Mouse (Mus musculus) hindbrain, embryonic 11.5 days (tissue): Measurements from ENCODE around the gene Elane. TPM values are rescaled to one million over a fixed set of nuclear protein-coding genes. Genes with fewer than 3 reads are reported as not detected.

Experiments
- ATAC-seq: fragments of 200-750 bp; cut with Nextera tagmentation; 2 replicates; pipeline ENCODE4 v1.8.0; 2017; ENCODE audit warnings: mild to moderate bottlenecking, moderate TSS enrichment, moderate library complexity; ENCODE audit not compliant: low FRiP score
- DNase-seq: peaks from one replicate; pipeline ENCODE4 v3.0.0-alpha.2; 2015; ENCODE audit warnings: low spot score
- H3K27ac ChIP-seq: fragments of 300-500 bp; sonication (generic); 2 replicates; pipeline ENCODE4 v1.5.1; 2014; ENCODE audit warnings: mild to moderate bottlenecking, low read depth, low read length
- H3K27me3 ChIP-seq: fragments of 300-500 bp; sonication (generic); 2 replicates; pipeline ENCODE4 v1.6.1; 2014; ENCODE audit warnings: mild to moderate bottlenecking, low read length, moderate library complexity, mixed read lengths; ENCODE audit not compliant: control insufficient read depth, insufficient read depth
- H3K36me3 ChIP-seq: fragments of 300-500 bp; sonication (generic); 2 replicates; pipeline ENCODE4 v1.6.1; 2014; ENCODE audit warnings: mild to moderate bottlenecking, low read length, moderate library complexity, mixed read lengths; ENCODE audit not compliant: control insufficient read depth, insufficient read depth
- H3K4me1 ChIP-seq: fragments of 300-500 bp; sonication (generic); replicated peaks from 2 replicates; pipeline ENCODE4 v1.6.1; 2014; ENCODE audit warnings: low read length, mixed read lengths; ENCODE audit not compliant: control insufficient read depth, insufficient read depth
- H3K4me2 ChIP-seq: fragments of 300-500 bp; sonication (generic); replicated peaks from 2 replicates; pipeline ENCODE4 v1.6.1; 2014; ENCODE audit warnings: mild to moderate bottlenecking, low read depth, low read length
- H3K4me3 ChIP-seq: fragments of 300-500 bp; sonication (generic); 2 replicates; pipeline ENCODE4 v1.5.1; 2014; ENCODE audit warnings: low read depth, low read length
- H3K9ac ChIP-seq: fragments of 300-500 bp; sonication (generic); 2 replicates; pipeline ENCODE4 v1.6.1; 2014; ENCODE audit warnings: low read depth, low read length
- H3K9me3 ChIP-seq: fragments of 300-500 bp; sonication (generic); 2 replicates; pipeline ENCODE4 v1.6.1; 2016; ENCODE audit warnings: low read length; ENCODE audit not compliant: control insufficient read depth
- WGBS: fragments of 180-500 bp; shearing (Covaris S2); extraction: QIAGEN DNeasy Blood & Tissue Kit; methylation state at CpG from one replicate; pipeline ENCODE4 v1.1.7; 2014; 5-methylcytosine and 5-hydroxymethylcytosine counted together
- polyA plus RNA-seq: library from polyadenylated mRNA; unstranded; fragments of >200 nt; fragmentation: Nextera tagmentation; extraction: Ambion mirVana; gene quantifications from 2 replicates; pipeline ENCODE4 v1.2.1, GENCODE M21; 2014

Elane gene
- polyA plus RNA-seq, 1 experiment from 2014 or later = not detected

DNA sequence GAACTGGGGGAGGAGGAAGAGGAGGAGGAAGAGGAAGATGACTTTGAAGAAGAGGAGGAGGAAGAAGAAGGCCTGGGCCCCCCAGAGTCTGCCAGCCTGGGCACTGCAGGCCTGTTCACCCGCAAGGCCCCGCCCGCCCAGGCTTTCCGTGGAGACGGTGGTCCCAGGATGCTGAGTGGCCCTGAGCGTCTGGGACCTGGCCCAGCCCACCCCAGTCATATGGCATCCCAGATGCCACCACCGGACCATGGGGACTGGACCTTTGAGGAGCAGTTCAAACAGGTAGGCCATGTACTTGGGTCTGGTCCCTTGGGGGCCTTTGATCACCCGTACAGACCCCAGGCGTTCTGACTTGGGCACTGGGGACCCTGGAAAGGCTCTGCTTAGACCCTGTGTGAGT is 45.8 kb downstream of the Elane start:
- Histone ChIP-seq H3K4me2 (no peak overlapping the region), H3K4me1 (peaks cover 21% of the 10 kb centered on the region), H3K27me3 (no peaks in the 10 kb centered on the region), H3K9ac (no peak overlapping the region), H3K36me3 (peaks cover 4% of the 10 kb centered on the region; the same call in 1 of the 2 replicates), H3K4me3 (no peak overlapping the region), H3K9me3 (no peaks in the 10 kb centered on the region), H3K27ac (no peak overlapping the region)
- DNase-seq (no peak), ATAC-seq (no peak)
- WGBS = 79% methylated on average over 9 of the region's 9 CpGs

DNA sequence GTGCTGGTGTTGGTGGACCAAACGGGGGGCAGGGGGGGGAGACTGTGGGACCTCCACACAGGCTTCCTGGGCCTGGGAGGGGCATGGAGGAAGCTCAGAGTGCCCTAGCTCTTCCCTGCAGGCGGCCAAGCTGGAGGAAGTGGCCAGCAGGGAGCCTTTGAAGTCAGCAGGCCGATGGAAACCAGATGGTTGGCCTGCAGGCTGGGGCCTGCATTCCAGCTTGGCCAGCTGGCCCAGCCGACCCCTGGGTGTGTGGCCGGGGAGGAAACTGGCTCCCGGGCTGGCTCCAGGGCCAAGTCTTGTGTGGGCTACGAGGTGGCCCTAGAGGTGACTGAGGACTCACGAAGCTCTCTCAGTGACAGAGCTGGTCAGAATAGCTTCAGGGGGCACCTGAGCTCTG is 46.7 kb downstream of the Elane start:
- H3K4me1 ChIP-seq = peaks cover 21% of the 10 kb centered on the region
- no peaks in the 10 kb centered on the region for H3K27me3 ChIP-seq

GRCm38 (mm10) chr10:79933145-79933679 is 47.2 kb downstream of the Elane start:
- Histone ChIP-seq H3K9ac (no peak overlapping the region), H3K9me3 (no peaks in the 10 kb centered on the region), H3K27ac (no peak overlapping the region), H3K4me2 (no peak overlapping the region; the same call in 1 of the 2 replicates), H3K4me3 (no peak overlapping the region), H3K27me3 (no peaks in the 10 kb centered on the region), H3K36me3 (peaks cover 4% of the 10 kb centered on the region; the same call in 1 of the 2 replicates), H3K4me1 (peaks cover 21% of the 10 kb centered on the region)
- ATAC-seq = no peak
- no peak for DNase-seq
- WGBS = 54% methylated on average over 9 of the region's 9 CpGs

More for the DNA sequence above, 46.7 kb downstream of the Elane start:
- WGBS = 12% methylated on average over 8 of the region's 8 CpGs
- peak; percentile 47 for DNase-seq
- Histone ChIP-seq H3K36me3 (peaks cover 4% of the 10 kb centered on the region; the same call in 1 of the 2 replicates), H3K27ac (no peak overlapping the region), H3K9me3 (no peaks in the 10 kb centered on the region), H3K9ac (no peak overlapping the region), H3K4me2 (no peak overlapping the region), H3K4me3 (0 out of 2 replicates have a peak overlapping the region, but pooled peaks have one; percentile 4)
- ATAC-seq = no peak

DNA sequence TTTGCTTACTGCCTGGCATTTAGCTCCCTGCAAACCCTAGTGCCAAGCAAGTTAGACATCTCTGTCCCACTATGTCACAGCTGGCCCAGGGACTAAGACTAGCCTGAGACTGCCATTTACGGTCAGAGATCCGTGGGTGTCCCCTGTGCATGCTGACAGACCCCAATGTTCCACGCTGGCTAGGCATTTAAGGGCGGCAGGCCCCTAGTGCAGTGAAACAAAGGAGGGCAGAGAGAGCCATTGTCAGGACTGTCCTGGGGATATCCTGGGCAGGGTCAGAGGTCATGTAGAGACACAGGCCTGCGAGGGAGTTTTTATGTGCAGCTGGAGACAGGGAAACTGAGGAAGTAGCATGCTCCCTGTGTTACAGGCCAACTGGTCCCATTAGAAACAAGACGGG is 47.8 kb downstream of the Elane start:
- H3K27me3 ChIP-seq = no peaks in the 10 kb centered on the region
- no peak for ATAC-seq
- no peak overlapping the region for H3K4me3 ChIP-seq
- no peak overlapping the region for H3K27ac ChIP-seq
- no peak overlapping the region for H3K9ac ChIP-seq
- no peak overlapping the region for H3K4me2 ChIP-seq
- H3K9me3 ChIP-seq = no peaks in the 10 kb centered on the region
- peaks cover 4% of the 10 kb centered on the region; the same call in 1 of the 2 replicates for H3K36me3 ChIP-seq
- 38% methylated on average over 6 of the region's 6 CpGs for WGBS
- no peak for DNase-seq
- peaks cover 20% of the 10 kb centered on the region for H3K4me1 ChIP-seq

- WGBS = 70% methylated on average over 13 of the region's 13 CpGs
- no peak overlapping the region for H3K9ac ChIP-seq
- H3K27me3 ChIP-seq = no peaks in the 10 kb centered on the region
- H3K4me1 ChIP-seq = peaks cover 17% of the 10 kb centered on the region; the same call in 1 of the 2 replicates
- DNase-seq = no peak
- ATAC-seq = no peak
- H3K4me3 ChIP-seq = no peak overlapping the region
- peaks cover 4% of the 10 kb centered on the region; the same call in 1 of the 2 replicates for H3K36me3 ChIP-seq
- no peak overlapping the region for H3K4me2 ChIP-seq
- no peak overlapping the region for H3K27ac ChIP-seq
- no peaks in the 10 kb centered on the region for H3K9me3 ChIP-seq
Observed at GRCm38 (mm10) chr10:79934272-79934721, 48.2 kb downstream of the Elane start.

DNA sequence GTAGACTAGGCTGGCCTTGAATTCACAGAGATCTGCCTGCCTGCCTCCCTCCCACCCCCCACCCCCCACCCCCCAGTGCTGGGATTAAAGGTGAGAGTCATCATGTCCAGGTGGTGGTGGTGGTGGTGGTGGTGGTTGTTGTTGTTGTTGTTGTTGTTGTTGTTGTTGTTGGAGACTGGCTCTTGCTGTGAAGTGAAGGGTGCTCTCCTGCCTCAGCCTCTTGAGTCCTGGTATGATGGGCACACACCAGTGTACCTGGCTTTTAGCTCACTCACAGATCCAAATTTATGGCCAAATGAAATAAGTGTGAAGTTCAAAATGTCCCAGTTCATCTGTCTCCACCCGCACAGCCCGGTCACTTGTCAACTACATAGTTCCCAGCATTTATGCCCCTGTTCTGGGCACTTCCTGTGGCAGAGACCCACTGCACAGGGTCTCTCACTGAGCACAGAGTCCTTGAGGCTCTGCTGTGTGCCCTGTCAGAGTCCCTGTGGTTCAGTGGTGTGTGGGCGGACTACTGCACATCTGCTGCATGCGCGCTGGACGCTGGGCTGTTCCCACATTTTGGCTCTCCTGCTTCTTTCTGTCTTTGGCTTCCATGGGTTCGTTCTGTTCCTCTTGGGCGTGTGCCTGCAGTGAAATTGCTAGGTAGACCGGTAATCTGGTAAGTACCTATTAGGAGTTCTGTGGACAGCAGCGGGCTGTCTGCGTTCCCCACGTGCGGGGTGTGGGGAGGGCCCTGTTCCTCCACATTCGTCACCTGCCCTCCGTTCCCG is 48.9 kb downstream of the Elane start:
- 90% methylated on average over 16 of the region's 16 CpGs for WGBS
- H3K27me3 ChIP-seq = no peaks in the 10 kb centered on the region
- no peak overlapping the region for H3K27ac ChIP-seq
- DNase-seq (no peak), ATAC-seq (no peak)
- no peak overlapping the region for H3K9ac ChIP-seq
- H3K36me3 ChIP-seq = peaks cover 4% of the 10 kb centered on the region; the same call in 1 of the 2 replicates
- H3K4me1 ChIP-seq = peaks cover 17% of the 10 kb centered on the region; the same call in 1 of the 2 replicates
- no peaks in the 10 kb centered on the region for H3K9me3 ChIP-seq
- H3K4me3 ChIP-seq = no peak overlapping the region
- H3K4me2 ChIP-seq = no peak overlapping the region

GRCm38 (mm10) chr10:79936284-79936910 is 50.4 kb downstream of the Elane start:
- Histone ChIP-seq H3K27ac (no peak overlapping the region), H3K4me2 (no peak overlapping the region), H3K4me1 (peaks cover 11% of the 10 kb centered on the region; the same call in 1 of the 2 replicates), H3K4me3 (no peak overlapping the region), H3K9ac (no peak overlapping the region), H3K36me3 (peaks cover 4% of the 10 kb centered on the region; the same call in 1 of the 2 replicates), H3K9me3 (no peaks in the 10 kb centered on the region), H3K27me3 (no peaks in the 10 kb centered on the region)
- DNase-seq = no peak
- no peak for ATAC-seq
- 77% methylated on average over 10 of the region's 10 CpGs for WGBS

DNA sequence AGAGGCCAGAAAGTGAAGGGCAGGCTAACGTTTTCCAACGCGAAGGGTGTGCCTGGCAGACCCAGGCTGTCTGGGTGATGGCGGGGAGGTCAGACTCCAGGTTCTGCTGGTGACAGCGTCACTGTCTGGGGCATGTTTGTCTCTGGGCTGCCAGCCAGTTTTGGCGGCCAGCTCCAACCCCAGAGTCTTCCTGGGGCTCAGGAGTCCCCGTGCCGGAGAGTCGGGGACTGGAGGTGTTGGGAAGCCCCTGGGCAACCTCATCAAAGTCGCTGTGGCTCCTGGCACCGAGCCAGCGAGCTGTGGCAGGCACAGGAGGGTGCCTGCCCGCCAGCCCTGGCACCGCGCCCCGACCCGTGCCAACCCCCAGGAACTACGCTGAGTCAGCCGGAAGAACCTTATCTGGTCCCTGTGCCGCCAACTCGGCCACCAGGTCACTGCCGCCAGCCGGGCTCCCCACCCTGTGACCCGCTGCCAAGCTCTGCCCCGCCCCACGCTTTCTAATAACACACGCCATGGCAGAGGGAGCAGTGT is 50.9 kb downstream of the Elane start:
- WGBS = 73% methylated on average over 23 of the region's 27 CpGs
- ATAC-seq (no peak), DNase-seq (no peak)
- H3K36me3 ChIP-seq = peaks cover 4% of the 10 kb centered on the region; the same call in 1 of the 2 replicates
- H3K4me2 ChIP-seq = no peak overlapping the region
- H3K4me3 ChIP-seq = no peak overlapping the region
- H3K27ac ChIP-seq = no peak overlapping the region
- no peaks in the 10 kb centered on the region for H3K27me3 ChIP-seq
- H3K4me1 ChIP-seq = peaks cover 10% of the 10 kb centered on the region; the same call in 1 of the 2 replicates
- H3K9ac ChIP-seq = no peak overlapping the region
- H3K9me3 ChIP-seq = no peaks in the 10 kb centered on the region
